Mouse (Mus musculus) midbrain, embryonic 10.5 days (tissue): Measurements from ENCODE around the gene Gpr27. TPM values are rescaled to one million over a fixed set of nuclear protein-coding genes. Genes with fewer than 3 reads are reported as not detected.

Experiments
- DNase-seq: peaks from one replicate; pipeline ENCODE4 v3.0.0-alpha.2; 2017; ENCODE audit warnings: low spot score
- H3K27ac ChIP-seq: fragments of 300-500 bp; sonication (generic); replicated peaks from 2 replicates; pipeline ENCODE4 v1.5.1; 2016; ENCODE audit warnings: mild to moderate bottlenecking
- H3K27me3 ChIP-seq: fragments of 300-500 bp; sonication (generic); 2 replicates; pipeline ENCODE4 v1.6.1; 2016; ENCODE audit warnings: low read depth, mild to moderate bottlenecking; ENCODE audit not compliant: poor library complexity, severe bottlenecking
- H3K36me3 ChIP-seq: fragments of 300-500 bp; sonication (generic); 2 replicates; pipeline ENCODE4 v1.6.1; 2016; ENCODE audit warnings: mild to moderate bottlenecking, moderate library complexity
- H3K4me1 ChIP-seq: fragments of 300-500 bp; sonication (generic); 2 replicates; pipeline ENCODE4 v1.6.1; 2016
- H3K4me3 ChIP-seq: fragments of 300-500 bp; sonication (generic); 2 replicates; pipeline ENCODE4 v1.5.1; 2016; ENCODE audit warnings: mild to moderate bottlenecking, moderate library complexity
- H3K9me3 ChIP-seq: fragments of 300-500 bp; sonication (generic); replicated peaks from 2 replicates; pipeline ENCODE4 v1.6.1; 2016; ENCODE audit warnings: mild to moderate bottlenecking
- WGBS: fragments of 180-500 bp; shearing (Covaris S2); methylation state at CpG from one replicate; pipeline ENCODE4 v1.1.7; 2016; 5-methylcytosine and 5-hydroxymethylcytosine counted together
- polyA plus RNA-seq: library from polyadenylated mRNA; unstranded; fragments of >200 nt; fragmentation: Nextera tagmentation; extraction: Ambion mirVana; gene quantifications from 2 replicates; pipeline ENCODE4 v1.2.1, GENCODE M21; 2016

Gene Gpr27
- polyA plus RNA-seq, result 1.1 and 1.3 TPM in 2 replicates

DNA sequence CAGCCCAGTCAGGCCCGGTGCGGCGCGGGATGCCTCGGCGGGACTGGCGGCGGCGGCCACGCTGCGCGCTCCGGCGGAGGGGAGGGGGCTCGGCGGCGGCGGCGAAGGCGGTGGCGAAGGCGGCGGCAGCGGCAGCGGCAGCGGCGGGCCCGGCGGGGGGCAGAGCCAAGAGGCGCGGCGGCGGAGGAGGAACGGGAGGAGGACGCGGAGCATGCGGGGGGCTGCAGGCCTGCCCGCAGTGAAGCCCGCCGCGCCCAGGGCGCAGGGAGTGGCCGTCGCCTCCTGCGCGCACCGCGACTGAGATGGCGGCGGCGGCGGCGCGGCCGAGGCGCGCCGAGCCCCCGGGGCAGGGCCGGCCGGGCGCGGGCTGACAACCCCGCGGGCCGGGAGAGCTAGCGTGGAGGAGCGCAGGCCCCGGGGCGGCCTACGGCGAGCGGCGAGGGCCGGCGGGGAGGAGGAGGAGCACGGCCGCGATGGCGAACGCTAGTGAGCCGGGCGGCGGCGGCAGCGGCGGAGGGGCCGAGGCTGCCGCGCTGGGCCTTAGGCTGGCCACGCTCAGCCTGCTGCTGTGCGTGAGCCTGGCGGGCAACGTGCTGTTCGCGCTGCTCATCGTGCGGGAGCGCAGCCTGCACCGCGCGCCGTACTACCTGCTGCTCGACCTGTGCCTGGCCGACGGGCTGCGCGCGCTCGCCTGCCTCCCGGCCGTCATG, at the start of gene Gpr27:
Gene Gpr27 (plus strand): TSS at position 474 of the 710 bp plus-strand sequence.
- peak; percentile 69 for DNase-seq
- Histone ChIP-seq H3K9me3 (no peaks in the 10 kb centered on the region), H3K4me1 (peaks cover 24% of the 10 kb centered on the region), H3K27me3 (peaks cover 82% of the 10 kb centered on the region), H3K27ac (peak within 1 kb of the TSS; percentile 88), H3K4me3 (peak within 1 kb of the TSS; percentile 82), H3K36me3 (no peaks in the 10 kb centered on the region)
- 1% methylated on average over 108 of the region's 112 CpGs for WGBS

- Histone ChIP-seq H3K27ac (no peak overlapping the region), H3K4me3 (no peak overlapping the region), H3K36me3 (peaks cover 11% of the 10 kb centered on the region), H3K4me1 (peaks cover 10% of the 10 kb centered on the region), H3K9me3 (no peaks in the 10 kb centered on the region), H3K27me3 (no peaks in the 10 kb centered on the region)
- 72% methylated on average over 10 of the region's 10 CpGs for WGBS
- no peak for DNase-seq
Observed at GRCm38 (mm10) chr6:99643439-99644199, 48.9 kb upstream of the Gpr27 start.

DNA sequence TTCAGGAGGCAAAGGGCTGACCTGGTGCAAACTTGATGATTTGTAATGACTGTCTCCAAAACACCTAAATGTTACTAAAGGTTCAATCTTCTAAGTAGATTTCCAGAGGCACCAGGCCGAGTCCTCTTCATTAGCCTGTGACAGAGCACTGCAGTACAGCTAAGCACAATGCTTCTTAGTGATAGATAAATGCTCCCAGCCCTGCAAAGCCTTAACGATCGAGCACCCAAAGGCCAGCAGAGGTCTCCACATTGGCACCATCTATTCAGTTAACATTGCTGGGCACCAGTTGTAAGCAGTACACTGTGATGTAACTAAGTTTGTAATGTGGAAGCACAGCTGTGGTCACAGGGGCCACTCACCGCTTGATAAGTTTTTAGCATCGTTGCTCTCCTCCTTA, 48.1 kb upstream of the Gpr27 start:
- no peaks in the 10 kb centered on the region for H3K9me3 ChIP-seq
- H3K27me3 ChIP-seq, result no peaks in the 10 kb centered on the region
- H3K4me1 ChIP-seq, result peaks cover 10% of the 10 kb centered on the region
- peaks cover 11% of the 10 kb centered on the region for H3K36me3 ChIP-seq
- no peak overlapping the region for H3K27ac ChIP-seq
- no peak overlapping the region for H3K4me3 ChIP-seq
- DNase-seq, result no peak
- 85% methylated on average over 5 of the region's 5 CpGs for WGBS

DNA sequence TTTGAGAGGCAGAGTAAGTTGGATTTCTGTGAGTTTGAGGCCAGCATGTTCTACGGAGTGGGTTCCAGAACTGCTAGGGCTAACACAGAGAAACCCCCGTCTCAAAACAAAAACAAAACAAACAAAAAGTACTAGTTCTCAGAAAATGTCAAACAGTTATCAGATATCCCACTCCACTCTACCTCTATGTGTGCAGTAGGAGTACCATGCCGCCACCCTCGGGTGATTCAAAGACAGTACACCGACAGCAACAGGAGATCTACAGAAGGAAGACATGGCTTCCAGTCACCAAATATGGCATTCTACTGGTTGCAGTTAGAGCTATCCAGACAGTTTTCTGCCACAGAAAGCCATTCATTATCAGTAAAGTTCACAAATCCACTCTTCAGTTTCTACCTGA, 47.6 kb upstream of the Gpr27 start:
- Histone ChIP-seq H3K27me3 (no peaks in the 10 kb centered on the region), H3K4me1 (peaks cover 10% of the 10 kb centered on the region), H3K9me3 (no peaks in the 10 kb centered on the region), H3K27ac (no peak overlapping the region), H3K4me3 (no peak overlapping the region), H3K36me3 (peaks cover 8% of the 10 kb centered on the region)
- DNase-seq, result no peak
- WGBS, result 86% methylated on average over 5 of the region's 5 CpGs

GRCm38 (mm10) chr6:99646344-99646743, 46.1 kb upstream of the Gpr27 start:
- H3K4me3 ChIP-seq, result no peak overlapping the region
- DNase-seq, result no peak
- H3K36me3 ChIP-seq, result peaks cover 7% of the 10 kb centered on the region
- H3K9me3 ChIP-seq, result no peaks in the 10 kb centered on the region
- no peak overlapping the region for H3K27ac ChIP-seq
- WGBS, result 60% methylated on average over 10 of the region's 10 CpGs
- H3K27me3 ChIP-seq, result no peaks in the 10 kb centered on the region
- H3K4me1 ChIP-seq, result peaks cover 12% of the 10 kb centered on the region

- WGBS, result 65% methylated on average over 2 of the region's 2 CpGs
Observed at GRCm38 (mm10) chr6:99649307-99649706, 43.2 kb upstream of the Gpr27 start.

GRCm38 (mm10) chr6:99652341-99652740, 40.1 kb upstream of the Gpr27 start:
- DNase-seq, result no peak

More at GRCm38 (mm10) chr6:99649307-99649706, 43.2 kb upstream of the Gpr27 start:
- Histone ChIP-seq H3K4me3 (no peak overlapping the region), H3K4me1 (peaks cover 18% of the 10 kb centered on the region), H3K9me3 (no peaks in the 10 kb centered on the region), H3K27me3 (no peaks in the 10 kb centered on the region), H3K36me3 (peaks cover 7% of the 10 kb centered on the region), H3K27ac (no peak overlapping the region)
- DNase-seq, result no peak

GRCm38 (mm10) chr6:99654343-99654742, 38.1 kb upstream of the Gpr27 start:
- Histone ChIP-seq H3K4me3 (no peak overlapping the region), H3K27me3 (no peaks in the 10 kb centered on the region), H3K27ac (no peak overlapping the region), H3K36me3 (no peaks in the 10 kb centered on the region), H3K9me3 (no peaks in the 10 kb centered on the region), H3K4me1 (peaks cover 29% of the 10 kb centered on the region)
- 71% methylated on average over 5 of the region's 5 CpGs for WGBS
- DNase-seq, result no peak

More at GRCm38 (mm10) chr6:99652341-99652740, 40.1 kb upstream of the Gpr27 start:
- Histone ChIP-seq H3K36me3 (no peaks in the 10 kb centered on the region), H3K9me3 (no peaks in the 10 kb centered on the region), H3K4me1 (peaks cover 24% of the 10 kb centered on the region), H3K27ac (0 out of 2 replicates have a peak overlapping the region, but pooled peaks have one; percentile 28), H3K4me3 (no peak overlapping the region), H3K27me3 (no peaks in the 10 kb centered on the region)
- WGBS, result 83% methylated on average over 2 of the region's 2 CpGs

DNA sequence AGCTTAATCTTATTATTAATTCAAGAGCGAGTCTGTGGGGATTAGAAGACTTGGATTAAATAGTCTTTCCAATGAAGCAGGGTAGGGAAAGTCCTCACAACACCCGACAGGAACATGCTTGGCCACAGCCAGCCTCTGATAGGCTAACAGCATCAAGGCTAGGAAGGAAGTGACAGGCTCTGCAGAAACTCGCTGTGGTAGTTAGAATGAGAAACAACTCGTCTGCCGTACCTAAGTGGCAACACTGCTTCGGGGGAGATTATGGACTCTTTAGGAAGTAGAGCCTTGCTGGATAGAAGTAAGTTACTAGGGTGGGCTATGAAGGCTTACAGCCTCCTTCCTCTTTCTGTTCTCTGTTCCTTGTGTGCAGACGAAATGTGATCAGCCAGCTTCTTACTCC, 37.0 kb upstream of the Gpr27 start:
- H3K9me3 ChIP-seq, result no peaks in the 10 kb centered on the region
- no peak for DNase-seq
- H3K27ac ChIP-seq, result no peak overlapping the region
- H3K27me3 ChIP-seq, result no peaks in the 10 kb centered on the region
- H3K4me3 ChIP-seq, result no peak overlapping the region
- H3K4me1 ChIP-seq, result peaks cover 29% of the 10 kb centered on the region
- 63% methylated on average over 7 of the region's 7 CpGs for WGBS
- no peaks in the 10 kb centered on the region for H3K36me3 ChIP-seq

DNA sequence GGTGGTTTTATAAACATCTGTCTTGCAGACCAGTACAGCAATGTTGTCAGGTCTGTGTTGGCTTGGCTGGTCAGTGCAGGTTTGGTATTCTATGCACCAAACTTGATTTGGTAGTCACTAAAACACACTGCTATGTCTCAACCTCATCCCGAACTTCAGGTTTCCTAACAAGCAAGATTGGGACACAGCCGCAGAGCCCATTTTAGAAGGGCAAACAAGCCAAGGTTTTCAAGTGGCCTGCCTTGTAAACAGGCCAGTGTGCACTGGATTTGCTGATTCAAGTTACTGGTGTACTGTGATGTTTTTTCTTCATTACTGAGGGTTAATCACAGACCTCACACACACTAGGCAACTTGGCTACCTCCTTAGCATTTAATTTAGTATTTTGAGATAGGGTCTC, 36.4 kb upstream of the Gpr27 start:
- Histone ChIP-seq H3K4me3 (no peak overlapping the region), H3K9me3 (no peaks in the 10 kb centered on the region), H3K36me3 (no peaks in the 10 kb centered on the region), H3K27ac (no peak overlapping the region), H3K27me3 (no peaks in the 10 kb centered on the region), H3K4me1 (peaks cover 32% of the 10 kb centered on the region)
- 91% methylated on average over 2 of the region's 2 CpGs for WGBS
- DNase-seq, result no peak

DNA sequence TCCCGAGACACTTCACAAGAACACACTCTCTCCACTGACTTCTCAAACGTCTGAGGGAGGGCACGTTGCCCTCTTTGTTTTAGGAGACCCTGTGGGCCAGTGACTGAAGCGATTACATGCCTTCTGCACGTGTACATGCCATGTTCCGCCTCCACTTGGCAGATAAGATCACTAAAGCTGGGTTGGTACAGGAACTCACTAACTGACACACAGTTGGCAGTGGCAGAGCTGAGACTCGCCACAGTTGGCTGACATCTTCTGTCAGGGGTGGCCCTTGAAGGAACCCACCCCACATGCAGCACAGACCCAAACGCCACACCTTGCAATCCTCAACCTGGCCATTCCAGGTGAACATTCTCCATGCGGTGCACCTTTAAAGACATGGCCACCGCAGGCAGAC, 33.9 kb upstream of the Gpr27 start:
- no peaks in the 10 kb centered on the region for H3K9me3 ChIP-seq
- H3K27ac ChIP-seq, result no peak overlapping the region
- WGBS, result 91% methylated on average over 10 of the region's 10 CpGs
- peaks cover 27% of the 10 kb centered on the region for H3K4me1 ChIP-seq
- no peak overlapping the region for H3K4me3 ChIP-seq
- DNase-seq, result no peak
- no peaks in the 10 kb centered on the region for H3K36me3 ChIP-seq
- peaks cover 3% of the 10 kb centered on the region; the same call in 1 of the 2 replicates for H3K27me3 ChIP-seq

DNA sequence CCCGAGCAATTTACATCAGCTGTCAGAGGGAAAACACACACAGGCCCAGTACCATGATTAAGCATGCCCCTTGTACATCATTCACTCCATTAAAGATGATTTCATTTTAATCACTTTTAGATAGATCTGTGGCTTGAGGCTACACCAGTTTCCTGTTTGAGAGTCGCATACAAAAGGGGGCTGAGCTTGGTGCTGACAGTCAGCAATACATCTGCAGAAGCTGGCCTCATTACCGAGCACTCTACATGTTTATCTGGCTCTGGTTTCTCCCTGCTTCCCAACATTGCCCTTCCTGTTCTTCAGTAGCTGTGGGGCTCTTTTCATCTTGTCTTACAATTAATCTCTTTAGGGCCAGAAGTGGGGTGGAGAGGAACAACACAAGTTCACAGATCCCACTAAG, 32.0 kb upstream of the Gpr27 start:
- no peak overlapping the region for H3K27ac ChIP-seq
- H3K27me3 ChIP-seq, result peaks cover 21% of the 10 kb centered on the region
- WGBS, result 68% methylated on average over 3 of the region's 3 CpGs
- no peak for DNase-seq
- no peaks in the 10 kb centered on the region for H3K36me3 ChIP-seq
- H3K9me3 ChIP-seq, result no peaks in the 10 kb centered on the region
- H3K4me1 ChIP-seq, result peaks cover 36% of the 10 kb centered on the region
- no peak overlapping the region for H3K4me3 ChIP-seq

- Histone ChIP-seq H3K4me1 (peaks cover 48% of the 10 kb centered on the region), H3K4me3 (no peak overlapping the region), H3K27me3 (peaks cover 39% of the 10 kb centered on the region), H3K27ac (no peak overlapping the region), H3K36me3 (no peaks in the 10 kb centered on the region), H3K9me3 (no peaks in the 10 kb centered on the region)
- 79% methylated on average over 8 of the region's 8 CpGs for WGBS
- no peak for DNase-seq
Observed at GRCm38 (mm10) chr6:99663232-99663631, 29.2 kb upstream of the Gpr27 start.
